16 mouse cellular contexts compared by ENCODE assay signal in the genomic region with DNA sequence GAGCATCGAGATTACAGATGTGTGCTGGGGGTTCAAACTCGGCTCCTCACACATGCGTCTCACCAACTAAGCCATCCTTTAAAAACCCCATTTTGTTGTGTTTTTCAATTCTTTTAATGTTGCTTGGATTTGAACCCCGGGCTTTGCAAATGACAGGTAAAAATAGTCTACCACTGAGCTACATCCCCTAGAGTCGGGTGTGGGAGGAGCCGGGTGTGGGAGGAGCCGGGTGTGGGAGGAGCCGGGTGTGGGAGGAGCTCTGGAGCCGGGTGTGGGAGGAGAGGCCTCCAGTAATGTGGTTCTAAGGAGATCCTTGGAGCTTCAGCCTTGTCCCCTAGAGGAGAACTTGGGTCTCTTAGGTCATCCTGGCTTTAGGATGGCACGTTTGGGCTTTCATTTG.
"Had no signal": no experiment of that assay in that cellular context is flagged by ENCODE, and none has a peak within 500 bp of the region (broad histone marks: within the 10 kb centered on the region; RNA-seq: fewer than 3 reads in every experiment).

No protein-coding gene starts in this region.

- DNase-seq: kidney, postnatal 14 days; kidney, postnatal 4 days; liver; lung, adult 18-20 months; lung, postnatal 36 days; midbrain, embryonic 14.5 days; thymus, adult 18-20 months; thymus, postnatal 14 days; thymus, postnatal 4 days had no signal

- H3K27ac ChIP-seq: limb, embryonic 10.5 days; limb, embryonic 13.5 days; liver, embryonic 12.5 days; liver, embryonic 15.5 days; lung, embryonic 15.5 days had no signal

- H3K9me3 ChIP-seq: limb, embryonic 10.5 days; limb, embryonic 13.5 days; liver, embryonic 12.5 days; liver, embryonic 15.5 days; lung, embryonic 15.5 days; megakaryocyte, embryonic 14.5 days had no signal

- ATAC-seq: liver, embryonic 12.5 days had no signal

- H3K27me3 ChIP-seq: limb, embryonic 13.5 days; liver, embryonic 12.5 days; liver, embryonic 15.5 days; lung, embryonic 15.5 days; megakaryocyte, embryonic 14.5 days had no signal

- H3K36me3 ChIP-seq: limb, embryonic 10.5 days; limb, embryonic 13.5 days; liver, embryonic 12.5 days; liver, embryonic 15.5 days; lung, embryonic 15.5 days had no signal

- H3K4me1 ChIP-seq: liver, embryonic 12.5 days; liver, embryonic 15.5 days had no signal

- H3K4me2 ChIP-seq: limb, embryonic 13.5 days; liver, embryonic 12.5 days; liver, embryonic 15.5 days; lung, embryonic 15.5 days; midbrain, embryonic 11.5 days had no signal

- H3K9ac ChIP-seq: limb, embryonic 13.5 days; liver, embryonic 12.5 days; liver, embryonic 15.5 days; lung, embryonic 15.5 days had no signal

- H3K4me3 ChIP-seq: limb, embryonic 10.5 days; limb, embryonic 13.5 days; liver, embryonic 12.5 days; liver, embryonic 15.5 days; lung, embryonic 15.5 days; megakaryocyte, embryonic 14.5 days had no signal
